Mouse (Mus musculus): Measurements from ENCODE around the gene Fdxr. TPM values are rescaled to one million over a fixed set of nuclear protein-coding genes. Genes with fewer than 3 reads are reported as not detected.

Fdxr gene
- polyA plus RNA-seq, 1 experiment from 2014 or later: 14.1 TPM

GRCm38 (mm10) chr11:115227640-115228039 lies 49.2 kb downstream of the Fdxr start:
- H3K36me3 ChIP-seq (ENCODE audit: control insufficient read depth, insufficient read depth, low read length): no peaks in the 10 kb centered on the region
- no peak overlapping the region for H3K4me2 ChIP-seq (ENCODE audit: low read depth, low read length)
- peaks cover 21% of the 10 kb centered on the region for H3K4me1 ChIP-seq (replicated peaks; ENCODE audit: control insufficient read depth, insufficient read depth, low read length)
- ATAC-seq (ENCODE audit: low read depth): no peak
- H3K4me3 ChIP-seq (ENCODE audit: low read length): no peak overlapping the region
- 49% methylated on average over 12 of the region's 12 CpGs for WGBS
- H3K9ac ChIP-seq (ENCODE audit: low read length): no peak overlapping the region
- no peaks in the 10 kb centered on the region for H3K27me3 ChIP-seq (ENCODE audit: control insufficient read depth, insufficient read depth, low read depth, low read length)
- H3K27ac ChIP-seq (ENCODE audit: low read length): no peak overlapping the region
- H3K9me3 ChIP-seq (ENCODE audit: control insufficient read depth, low read length): no peaks in the 10 kb centered on the region

- H3K9me3 ChIP-seq (ENCODE audit: control insufficient read depth, low read length): no peaks in the 10 kb centered on the region
- H3K9ac ChIP-seq (ENCODE audit: low read length): no peak overlapping the region
- H3K27me3 ChIP-seq (ENCODE audit: control insufficient read depth, insufficient read depth, low read depth, low read length): no peaks in the 10 kb centered on the region
- no peak overlapping the region for H3K4me2 ChIP-seq (ENCODE audit: low read depth, low read length)
- ATAC-seq (ENCODE audit: low read depth): peak; percentile 29; the same call in 1 of the 2 replicates
- no peaks in the 10 kb centered on the region for H3K36me3 ChIP-seq (ENCODE audit: control insufficient read depth, insufficient read depth, low read length)
- 50% methylated on average over 14 of the region's 14 CpGs for WGBS
- H3K4me3 ChIP-seq (ENCODE audit: low read length): no peak overlapping the region
- no peak overlapping the region for H3K27ac ChIP-seq (ENCODE audit: low read length)
- H3K4me1 ChIP-seq (replicated peaks; ENCODE audit: control insufficient read depth, insufficient read depth, low read length): peaks cover 25% of the 10 kb centered on the region
Observed at GRCm38 (mm10) chr11:115226811-115227491, 49.9 kb downstream of the Fdxr start.

GRCm38 (mm10) chr11:115225301-115225700 lies 51.5 kb downstream of the Fdxr start:
- no peak for ATAC-seq (ENCODE audit: low read depth)

DNA sequence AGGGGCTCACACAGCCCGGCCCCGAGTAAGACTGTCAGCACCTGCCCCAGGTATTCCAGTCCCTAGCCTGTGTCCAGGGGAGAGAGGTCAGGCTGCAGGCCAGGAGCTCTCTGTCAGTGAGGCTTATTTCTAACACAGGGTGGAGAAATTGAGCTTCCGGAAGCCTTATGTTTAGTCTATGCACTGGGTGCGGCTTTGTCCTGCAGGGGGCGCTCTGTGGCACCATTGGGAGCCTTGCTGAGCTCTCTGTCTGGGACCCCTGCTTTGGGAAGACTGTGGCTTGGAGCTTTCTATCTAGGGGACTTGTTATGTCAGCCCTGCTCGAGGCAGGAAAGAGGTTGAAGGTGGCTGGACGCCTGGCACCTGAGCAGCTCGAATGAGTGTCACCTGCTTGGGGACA lies 52.0 kb downstream of the Fdxr start:
- Histone ChIP-seq H3K9ac (ENCODE audit: low read length) (no peak overlapping the region), H3K4me1 (replicated peaks; ENCODE audit: control insufficient read depth, insufficient read depth, low read length) (peaks cover 23% of the 10 kb centered on the region), H3K27me3 (ENCODE audit: control insufficient read depth, insufficient read depth, low read depth, low read length) (no peaks in the 10 kb centered on the region), H3K4me3 (ENCODE audit: low read length) (no peak overlapping the region), H3K36me3 (ENCODE audit: control insufficient read depth, insufficient read depth, low read length) (no peaks in the 10 kb centered on the region), H3K9me3 (ENCODE audit: control insufficient read depth, low read length) (no peaks in the 10 kb centered on the region), H3K27ac (ENCODE audit: low read length) (no peak overlapping the region), H3K4me2 (ENCODE audit: low read depth, low read length) (no peak overlapping the region)
- ATAC-seq (ENCODE audit: low read depth): no peak
- WGBS: 49% methylated on average over 8 of the region's 8 CpGs

More at GRCm38 (mm10) chr11:115225301-115225700, 51.5 kb downstream of the Fdxr start:
- WGBS: 85% methylated on average over 6 of the region's 6 CpGs
- Histone ChIP-seq H3K27me3 (ENCODE audit: control insufficient read depth, insufficient read depth, low read depth, low read length) (no peaks in the 10 kb centered on the region), H3K4me3 (ENCODE audit: low read length) (no peak overlapping the region), H3K4me2 (ENCODE audit: low read depth, low read length) (no peak overlapping the region), H3K9me3 (ENCODE audit: control insufficient read depth, low read length) (no peaks in the 10 kb centered on the region), H3K36me3 (ENCODE audit: control insufficient read depth, insufficient read depth, low read length) (no peaks in the 10 kb centered on the region), H3K4me1 (replicated peaks; ENCODE audit: control insufficient read depth, insufficient read depth, low read length) (peaks cover 23% of the 10 kb centered on the region), H3K27ac (ENCODE audit: low read length) (no peak overlapping the region), H3K9ac (ENCODE audit: low read length) (no peak overlapping the region)

GRCm38 (mm10) chr11:115223877-115224276 lies 53.0 kb downstream of the Fdxr start:
- no peak overlapping the region for H3K27ac ChIP-seq (ENCODE audit: low read length)
- H3K9me3 ChIP-seq (ENCODE audit: control insufficient read depth, low read length): no peaks in the 10 kb centered on the region
- H3K9ac ChIP-seq (ENCODE audit: low read length): no peak overlapping the region
- H3K4me1 ChIP-seq (replicated peaks; ENCODE audit: control insufficient read depth, insufficient read depth, low read length): peaks cover 33% of the 10 kb centered on the region
- H3K36me3 ChIP-seq (ENCODE audit: control insufficient read depth, insufficient read depth, low read length): no peaks in the 10 kb centered on the region
- 42% methylated on average over 6 of the region's 6 CpGs for WGBS
- H3K4me3 ChIP-seq (ENCODE audit: low read length): no peak overlapping the region
- H3K27me3 ChIP-seq (ENCODE audit: control insufficient read depth, insufficient read depth, low read depth, low read length): no peaks in the 10 kb centered on the region
- H3K4me2 ChIP-seq (ENCODE audit: low read depth, low read length): no peak overlapping the region
- ATAC-seq (ENCODE audit: low read depth): no peak

DNA sequence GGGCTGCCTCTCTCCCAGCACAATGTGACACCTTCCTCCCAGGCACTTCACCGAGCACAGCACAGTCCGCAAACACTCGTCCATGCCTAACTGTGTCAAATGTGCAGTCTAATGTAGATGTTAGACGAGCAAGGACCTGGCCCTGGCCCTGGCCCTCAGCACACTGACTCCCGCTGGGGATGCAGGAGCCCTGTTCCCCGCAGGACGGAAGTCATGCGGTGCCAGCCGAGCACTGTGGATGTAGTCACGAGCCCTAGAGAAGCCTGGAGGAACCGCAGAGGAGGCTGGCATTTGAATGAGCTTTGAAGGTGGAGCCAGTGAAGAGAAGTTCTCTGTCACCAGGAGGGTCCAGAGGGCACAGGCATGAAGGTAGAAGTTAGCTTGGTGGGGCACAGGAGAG lies 53.4 kb downstream of the Fdxr start:
- H3K27me3 ChIP-seq (ENCODE audit: control insufficient read depth, insufficient read depth, low read depth, low read length): no peaks in the 10 kb centered on the region
- peaks cover 35% of the 10 kb centered on the region for H3K4me1 ChIP-seq (replicated peaks; ENCODE audit: control insufficient read depth, insufficient read depth, low read length)
- 39% methylated on average over 11 of the region's 11 CpGs for WGBS
- ATAC-seq (ENCODE audit: low read depth): no peak
- H3K36me3 ChIP-seq (ENCODE audit: control insufficient read depth, insufficient read depth, low read length): no peaks in the 10 kb centered on the region
- H3K4me2 ChIP-seq (ENCODE audit: low read depth, low read length): no peak overlapping the region
- no peak overlapping the region for H3K27ac ChIP-seq (ENCODE audit: low read length)
- H3K4me3 ChIP-seq (ENCODE audit: low read length): no peak overlapping the region
- H3K9ac ChIP-seq (ENCODE audit: low read length): no peak overlapping the region
- no peaks in the 10 kb centered on the region for H3K9me3 ChIP-seq (ENCODE audit: control insufficient read depth, low read length)

- H3K4me1 ChIP-seq (replicated peaks; ENCODE audit: control insufficient read depth, insufficient read depth, low read length): peaks cover 35% of the 10 kb centered on the region
- WGBS: 9% methylated on average over 5 of the region's 5 CpGs
- H3K27me3 ChIP-seq (ENCODE audit: control insufficient read depth, insufficient read depth, low read depth, low read length): no peaks in the 10 kb centered on the region
- no peak for ATAC-seq (ENCODE audit: low read depth)
- no peaks in the 10 kb centered on the region for H3K9me3 ChIP-seq (ENCODE audit: control insufficient read depth, low read length)
- no peaks in the 10 kb centered on the region for H3K36me3 ChIP-seq (ENCODE audit: control insufficient read depth, insufficient read depth, low read length)
- H3K9ac ChIP-seq (ENCODE audit: low read length): no peak overlapping the region
- H3K27ac ChIP-seq (ENCODE audit: low read length): no peak overlapping the region
- peak overlapping the region; percentile 32 for H3K4me2 ChIP-seq (ENCODE audit: low read depth, low read length)
- H3K4me3 ChIP-seq (ENCODE audit: low read length): no peak overlapping the region
Observed at GRCm38 (mm10) chr11:115222570-115222969, 54.3 kb downstream of the Fdxr start.

DNA sequence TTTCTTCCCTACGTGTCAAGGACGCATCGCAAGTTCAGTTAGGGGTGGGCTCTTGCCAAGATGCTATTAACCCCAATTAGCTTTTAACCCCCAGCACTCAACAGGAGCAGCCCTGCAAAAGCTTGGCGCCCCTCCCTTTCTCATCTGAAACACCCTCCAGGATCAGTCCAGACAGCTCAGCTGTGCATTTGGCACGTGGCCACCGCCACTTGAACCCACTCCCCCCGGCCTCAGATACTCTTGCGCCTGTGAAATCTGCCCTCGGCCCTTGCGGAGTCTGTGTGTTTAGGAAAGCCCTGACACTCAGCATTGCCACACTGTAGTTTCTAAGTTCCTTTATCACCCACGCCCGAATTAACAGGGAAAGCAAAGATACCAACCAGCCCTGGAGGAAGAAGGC lies 54.8 kb downstream of the Fdxr start:
- Histone ChIP-seq H3K9me3 (ENCODE audit: control insufficient read depth, low read length) (no peaks in the 10 kb centered on the region), H3K36me3 (ENCODE audit: control insufficient read depth, insufficient read depth, low read length) (no peaks in the 10 kb centered on the region), H3K27me3 (ENCODE audit: control insufficient read depth, insufficient read depth, low read depth, low read length) (no peaks in the 10 kb centered on the region), H3K4me1 (replicated peaks; ENCODE audit: control insufficient read depth, insufficient read depth, low read length) (peaks cover 35% of the 10 kb centered on the region), H3K4me3 (ENCODE audit: low read length) (no peak overlapping the region), H3K4me2 (ENCODE audit: low read depth, low read length) (peak overlapping the region; percentile 32), H3K27ac (ENCODE audit: low read length) (no peak overlapping the region), H3K9ac (ENCODE audit: low read length) (no peak overlapping the region)
- WGBS: 10% methylated on average over 12 of the region's 12 CpGs
- ATAC-seq (ENCODE audit: low read depth): peak; percentile 73

- H3K27ac ChIP-seq (ENCODE audit: low read length): no peak overlapping the region
- WGBS: 69% methylated on average over 10 of the region's 10 CpGs
- no peaks in the 10 kb centered on the region for H3K27me3 ChIP-seq (ENCODE audit: control insufficient read depth, insufficient read depth, low read depth, low read length)
- H3K4me3 ChIP-seq (ENCODE audit: low read length): no peak overlapping the region
- no peaks in the 10 kb centered on the region for H3K9me3 ChIP-seq (ENCODE audit: control insufficient read depth, low read length)
- no peaks in the 10 kb centered on the region for H3K36me3 ChIP-seq (ENCODE audit: control insufficient read depth, insufficient read depth, low read length)
- no peak for ATAC-seq (ENCODE audit: low read depth)
- H3K4me2 ChIP-seq (ENCODE audit: low read depth, low read length): no peak overlapping the region
- H3K9ac ChIP-seq (ENCODE audit: low read length): no peak overlapping the region
- peaks cover 35% of the 10 kb centered on the region for H3K4me1 ChIP-seq (replicated peaks; ENCODE audit: control insufficient read depth, insufficient read depth, low read length)
Observed at GRCm38 (mm10) chr11:115219685-115220084, 57.2 kb downstream of the Fdxr start.
